Mouse (Mus musculus) spleen, adult 2 months (tissue): ENCODE data around the gene Fos.

Source experiments
- CTCF ChIP-seq: fragments of 200-500 bp; IDR thresholded peaks from 2 replicates; pipeline ENCODE4 v1.5.1; 2011; ENCODE audit warnings: mild to moderate bottlenecking, inconsistent platforms; ENCODE audit not compliant: insufficient read depth, insufficient read length, insufficient replicate concordance; ENCODE audit errors: extremely low read depth
- POLR2A ChIP-seq: fragments of 200-500 bp; IDR thresholded peaks from 2 replicates; pipeline ENCODE4 v1.6.1; 2011; ENCODE audit warnings: low read depth, low read length, inconsistent platforms

- TF ChIP-seq CTCF (no peak), POLR2A (no peak)
Measured at GRCm38 (mm10) chr12:85462802-85463201, 10.9 kb upstream of the Fos start.
